1 mouse cellular context compared by ENCODE assay signal in genomic region chr5:33652783-33653173, GRCm38 (mm10).
TF ChIP-seq lines count a peak whose summit lies in the region.

No protein-coding gene starts in this region.

TF ChIP-seq in CH12.LX, 34 proteins besides CTCF, POLR2A, EP300 and RAD21:
- TF ChIP-seq MXI1 (IDR thresholded peaks at IDR 0.05; ENCODE audit: low read depth, low read length): no peak
- TF ChIP-seq NELFE (IDR thresholded peaks at IDR 0.05; ENCODE audit: low read depth, low read length): 0 out of 2 replicates have a peak, but pooled peaks have one; percentile 17
